Mouse (Mus musculus) G1E (cell line): ENCODE data around the gene Icos.

ENCODE experiments used
- CTCF ChIP-seq: IDR thresholded peaks from 2 replicates; pipeline ENCODE4 v1.5.1; 2012; ENCODE audit warnings: low read depth, low read length, inconsistent platforms, mixed read lengths
- GATA2 ChIP-seq: IDR thresholded peaks from 2 replicates; pipeline ENCODE4 v1.6.1; 2012; ENCODE audit warnings: low read depth, low read length, inconsistent platforms, borderline replicate concordance
- POLR2AphosphoS5 ChIP-seq: IDR thresholded peaks from 2 replicates; pipeline ENCODE4 v1.6.1; 2012; ENCODE audit warnings: low read depth, low read length, inconsistent platforms; ENCODE audit not compliant: insufficient replicate concordance
- TAL1 ChIP-seq: conservative IDR thresholded peaks from 2 replicates; pipeline ENCODE4 v1.6.1; 2012; ENCODE audit warnings: low read depth, low read length, inconsistent platforms, mixed read lengths

GRCm38 (mm10) chr1:61047336-61047735, 69.6 kb downstream of the Icos start:
- TF ChIP-seq CTCF (no peak), TAL1 (no peak), POLR2AphosphoS5 (no peak), GATA2 (no peak)
